Mouse (Mus musculus): Measurements from ENCODE around the gene Gan.

The Gan gene

GRCm38 (mm10) chr8:117158135-117158761 is at the start of gene Gan:
Gene Gan, plus strand, starts transcription at chr8:117158135.
- POLR2A ChIA-PET = interaction anchor here in 3 of 4 experiments (0.6 to 1.9 kb wide), 23 partner anchors 9 to 426 kb away, joined by 3 to 12 read pairs (median 4); partner anchors contain the start of gene 1700030J22Rik (in 2 of the 3)
- CTCF ChIA-PET = interaction anchor here in 2 of 4 experiments (0.9 to 1.2 kb wide), 2 partner anchors 31 to 50 kb away, joined by 3 read pairs; no protein-coding TSS in a partner anchor

GRCm38 (mm10) chr8:117109018-117109711 is 48.8 kb upstream of the Gan start:
- CTCF ChIA-PET = interaction anchor here (0.5 to 2.4 kb wide), 30 partner anchors 10 to 570 kb away, joined by 3 to 15 read pairs (median 4); partner anchors contain the start of gene Gan (in 1 of the 4)
- POLR2A ChIA-PET = interaction anchor here in 3 of 4 experiments (0.6 to 1.3 kb wide), 4 partner anchors 15 to 602 kb away, joined by 3 to 7 read pairs (median 4); no protein-coding TSS in a partner anchor

- CTCF ChIA-PET = interaction anchor here in 2 of 4 experiments (0.7 to 1.9 kb wide), 10 partner anchors 11 to 361 kb away, joined by 3 to 7 read pairs (median 4); no protein-coding TSS in a partner anchor
- POLR2A ChIA-PET = interaction anchor here in 2 of 4 experiments (0.6 to 1.6 kb wide), 4 partner anchors 14 to 145 kb away, joined by 3 to 6 read pairs (median 4); partner anchors contain the start of gene Gan (in 1 of the 2)
Measured at GRCm38 (mm10) chr8:117109801-117110390, 48.0 kb upstream of the Gan start.

GRCm38 (mm10) chr8:117111641-117112040 is 46.3 kb upstream of the Gan start:
- CTCF ChIA-PET = interaction anchor here in 3 of 4 experiments (0.6 to 1.3 kb wide), 4 partner anchors 16 to 360 kb away, joined by 3 read pairs; no protein-coding TSS in a partner anchor

GRCm38 (mm10) chr8:117112261-117112660 is 45.7 kb upstream of the Gan start:
- CTCF ChIA-PET = interaction anchor here in 3 of 4 experiments (0.6 to 1.3 kb wide), 9 partner anchors 9 to 602 kb away, joined by 3 to 13 read pairs (median 3); no protein-coding TSS in a partner anchor
- POLR2A ChIA-PET = interaction anchor here in 3 of 4 experiments (0.7 to 1.6 kb wide), 4 partner anchors 15 to 160 kb away, joined by 3 to 6 read pairs (median 4); no protein-coding TSS in a partner anchor

More at GRCm38 (mm10) chr8:117111641-117112040, 46.3 kb upstream of the Gan start:
- POLR2A ChIA-PET = interaction anchor here in 2 of 4 experiments (0.6 to 1.6 kb wide), 3 partner anchors 23 to 360 kb away, joined by 4 to 5 read pairs (median 4); no protein-coding TSS in a partner anchor

GRCm38 (mm10) chr8:117115094-117115493 is 42.8 kb upstream of the Gan start:
- CTCF ChIA-PET = interaction anchor here in 2 of 4 experiments (0.7 to 1.1 kb wide), 4 partner anchors 12 to 355 kb away, joined by 3 to 7 read pairs (median 4); no protein-coding TSS in a partner anchor

GRCm38 (mm10) chr8:117115676-117116446 is 42.1 kb upstream of the Gan start:
- CTCF ChIA-PET = interaction anchor here in 2 of 4 experiments (0.5 to 1.1 kb wide), 6 partner anchors 9 to 655 kb away, joined by 3 to 7 read pairs (median 4); no protein-coding TSS in a partner anchor
- POLR2A ChIA-PET = interaction anchor here in 3 of 4 experiments (0.6 to 1.2 kb wide), 5 partner anchors 8 to 66 kb away, joined by 3 to 4 read pairs (median 4); no protein-coding TSS in a partner anchor

More at GRCm38 (mm10) chr8:117115094-117115493, 42.8 kb upstream of the Gan start:
- POLR2A ChIA-PET = interaction anchor here in 2 of 4 experiments (0.6 to 0.7 kb wide), 3 partner anchors 9 to 1625 kb away, joined by 3 to 4 read pairs (median 4); no protein-coding TSS in a partner anchor

GRCm38 (mm10) chr8:117116534-117116933 is 41.4 kb upstream of the Gan start:
- ChIA-PET CTCF (interaction anchor here in 2 of 4 experiments (0.5 to 1.1 kb wide), 2 partner anchors 8 to 9 kb away, joined by 3 read pairs; no protein-coding TSS in a partner anchor), POLR2A (interaction anchor here in 2 of 4 experiments (0.9 to 1.2 kb wide), 3 partner anchors 8 to 9 kb away, joined by 3 to 4 read pairs (median 4); no protein-coding TSS in a partner anchor)

- POLR2A ChIA-PET = no interaction called here
Measured at GRCm38 (mm10) chr8:117118409-117118808, 39.5 kb upstream of the Gan start.

GRCm38 (mm10) chr8:117121277-117121676 is 36.7 kb upstream of the Gan start:
- POLR2A ChIA-PET = interaction anchor here in 3 of 4 experiments (0.5 to 2.5 kb wide), 7 partner anchors 14 to 129 kb away, joined by 3 to 16 read pairs (median 4); partner anchors contain the start of gene Gan (in 1 of the 3)
- CTCF ChIA-PET = interaction anchor here in 1 of 4 experiments (0.6 to 2.3 kb wide), 6 partner anchors 13 to 505 kb away, joined by 3 to 7 read pairs (median 4); no protein-coding TSS in a partner anchor

More at GRCm38 (mm10) chr8:117118409-117118808, 39.5 kb upstream of the Gan start:
- CTCF ChIA-PET = interaction anchor here in 1 of 4 experiments (0.5 to 1.4 kb wide), 2 partner anchors 10 to 313 kb away, joined by 3 to 5 read pairs; no protein-coding TSS in a partner anchor

GRCm38 (mm10) chr8:117123850-117124633 is 33.9 kb upstream of the Gan start:
- POLR2A ChIA-PET = interaction anchor here in 3 of 4 experiments (0.6 to 1.5 kb wide), 7 partner anchors 8 to 36 kb away, joined by 3 to 5 read pairs (median 4); partner anchors contain the start of gene Gan (in 1 of the 3)
- CTCF ChIA-PET = interaction anchor here in 2 of 4 experiments (0.5 to 1.6 kb wide), 3 partner anchors 12 to 90 kb away, joined by 3 to 4 read pairs (median 3); no protein-coding TSS in a partner anchor

- POLR2A ChIA-PET = no interaction called here
Measured at GRCm38 (mm10) chr8:117125854-117126253, 32.1 kb upstream of the Gan start.

GRCm38 (mm10) chr8:117126411-117126810 is 31.5 kb upstream of the Gan start:
- ChIA-PET CTCF (interaction anchor here in 2 of 4 experiments (1.1 to 2.8 kb wide), 3 partner anchors 10 to 18 kb away, joined by 4 to 15 read pairs (median 9); no protein-coding TSS in a partner anchor), POLR2A (interaction anchor here in 1 of 4 experiments (1.8 to 1.9 kb wide), 2 partner anchors 10 to 13 kb away, joined by 4 to 10 read pairs; no protein-coding TSS in a partner anchor)

More at GRCm38 (mm10) chr8:117125854-117126253, 32.1 kb upstream of the Gan start:
- CTCF ChIA-PET = interaction anchor here in 1 of 4 experiments (0.6 to 2.8 kb wide), 3 partner anchors 11 to 101 kb away, joined by 3 to 15 read pairs (median 5); no protein-coding TSS in a partner anchor

GRCm38 (mm10) chr8:117127063-117127462 is 30.9 kb upstream of the Gan start:
- ChIA-PET CTCF (interaction anchor here (0.6 to 2.8 kb wide), 18 partner anchors 8 to 1268 kb away, joined by 3 to 15 read pairs (median 4); no protein-coding TSS in a partner anchor), POLR2A (interaction anchor here in 1 of 4 experiments (1.8 to 1.9 kb wide), 2 partner anchors 9 to 14 kb away, joined by 4 to 10 read pairs; no protein-coding TSS in a partner anchor)

GRCm38 (mm10) chr8:117133702-117134101 is 24.2 kb upstream of the Gan start:
- CTCF ChIA-PET = interaction anchor here in 2 of 4 experiments (0.6 to 0.7 kb wide), 2 partner anchors 173 to 380 kb away, joined by 3 to 4 read pairs; no protein-coding TSS in a partner anchor

More at GRCm38 (mm10) chr8:117133702-117134101, 24.2 kb upstream of the Gan start:
- POLR2A ChIA-PET = no interaction called here

Data from embryonic stem cell, embryonic (primary cell).